In the genomic region with DNA sequence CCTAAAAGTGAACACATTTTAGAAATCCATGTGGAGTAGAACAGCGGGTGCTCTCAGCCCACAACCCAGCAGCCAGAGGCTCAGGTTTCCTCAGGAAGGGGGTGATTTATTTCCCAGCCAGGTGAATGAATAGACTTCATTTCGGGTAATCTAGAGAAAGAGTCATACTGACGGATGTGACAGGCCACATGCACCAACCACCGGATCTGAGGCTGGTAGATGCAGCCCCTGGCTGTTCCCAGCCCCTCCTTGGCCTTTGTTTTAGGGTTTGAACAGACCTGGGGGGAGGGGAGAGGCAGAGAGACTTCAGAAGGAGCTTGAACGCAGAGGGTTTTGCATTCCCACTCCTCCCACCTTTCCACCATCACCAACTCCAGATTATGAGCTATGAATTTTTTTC, we compare ENCODE assay signal across 12 mouse cellular contexts. TPM values are rescaled to one million over a fixed set of nuclear protein-coding genes. Genes with fewer than 3 reads are reported as not detected.
DNase-seq lines count a peak whose midpoint lies in the region; ATAC-seq lines count a peak whose summit lies in the region.
"Had no signal": no experiment of that assay in that cellular context is flagged by ENCODE, and none has a peak within 500 bp of the region (broad histone marks: within the 10 kb centered on the region; RNA-seq: fewer than 3 reads in every experiment).

No protein-coding gene starts in this region.

- peak; percentile 65 for DNase-seq in forebrain, embryonic 11.5 days (ENCODE audit: low spot score)
- peak; percentile 19 for DNase-seq in thymus, postnatal 25 days
- DNase-seq in thymus, adult 18-20 months, result no peak
- DNase-seq in cerebellum, adult 9-11 months, result no peak
- no peak for DNase-seq in frontal cortex, postnatal 10 days (ENCODE audit: low spot score in 2 of 2)
- DNase-seq in gastrocnemius, adult 18-20 months (ENCODE audit: low spot score), result no peak
- DNase-seq: cerebellum, adult 18-20 months; gastrocnemius, postnatal 14 days; kidney, adult 18-20 months; thymus, adult 2 months had no signal

- H3K9me3 ChIP-seq in forebrain, embryonic 11.5 days (ENCODE audit: control insufficient read depth, low read length), result no peaks in the 10 kb centered on the region
- no peaks in the 10 kb centered on the region for H3K9me3 ChIP-seq in forebrain, embryonic 16.5 days (ENCODE audit: control insufficient read depth, low read length)
- no peaks in the 10 kb centered on the region for H3K9me3 ChIP-seq in limb, embryonic 12.5 days

- WGBS in forebrain, embryonic 11.5 days, result 6% methylated on average over 5 of the region's 5 CpGs
- 6% methylated on average over 5 of the region's 5 CpGs for WGBS in forebrain, embryonic 16.5 days
- WGBS in limb, embryonic 12.5 days, result 1% methylated on average over 5 of the region's 5 CpGs

- H3K4me2 ChIP-seq in forebrain, embryonic 11.5 days (ENCODE audit: low read depth, low read length, severe bottlenecking), result no peak overlapping the region
- no peak overlapping the region for H3K4me2 ChIP-seq in forebrain, embryonic 16.5 days (ENCODE audit: low read length)
- peak overlapping the region; percentile 16; the same call in 1 of the 2 replicates for H3K4me2 ChIP-seq in limb, embryonic 12.5 days

- H3K4me1 ChIP-seq in forebrain, embryonic 11.5 days (replicated peaks; ENCODE audit: control insufficient read depth, insufficient read depth, low read length), result peaks cover 35% of the 10 kb centered on the region
- peaks cover 40% of the 10 kb centered on the region for H3K4me1 ChIP-seq in forebrain, embryonic 16.5 days (replicated peaks; ENCODE audit: control insufficient read depth, insufficient read depth, low read length)
- H3K4me1 ChIP-seq in limb, embryonic 12.5 days (replicated peaks), result peaks cover 74% of the 10 kb centered on the region

- peak overlapping the region; percentile 55 for H3K27ac ChIP-seq in forebrain, embryonic 11.5 days (ENCODE audit: low read depth, low read length)
- no peak overlapping the region for H3K27ac ChIP-seq in forebrain, embryonic 16.5 days (ENCODE audit: low read length)
- peak overlapping the region; percentile 97 for H3K27ac ChIP-seq in limb, embryonic 12.5 days

- H3K27me3 ChIP-seq in forebrain, embryonic 11.5 days (ENCODE audit: control insufficient read depth, insufficient read depth, low read length), result no peaks in the 10 kb centered on the region
- H3K27me3 ChIP-seq in forebrain, embryonic 16.5 days (replicated peaks; ENCODE audit: control insufficient read depth, insufficient read depth, low read length), result no peaks in the 10 kb centered on the region
- no peaks in the 10 kb centered on the region for H3K27me3 ChIP-seq in limb, embryonic 12.5 days

- peaks cover 5% of the 10 kb centered on the region for H3K36me3 ChIP-seq in forebrain, embryonic 11.5 days (ENCODE audit: control insufficient read depth, insufficient read depth, low read length)
- peaks cover 15% of the 10 kb centered on the region for H3K36me3 ChIP-seq in forebrain, embryonic 16.5 days (ENCODE audit: control insufficient read depth, insufficient read depth)
- H3K36me3 ChIP-seq in limb, embryonic 12.5 days, result peaks cover 45% of the 10 kb centered on the region

- no peak overlapping the region for H3K4me3 ChIP-seq in forebrain, embryonic 11.5 days (ENCODE audit: low read depth, low read length)
- H3K4me3 ChIP-seq in forebrain, embryonic 16.5 days (replicated peaks; ENCODE audit: low read length), result no peak overlapping the region
- no peak overlapping the region for H3K4me3 ChIP-seq in limb, embryonic 12.5 days (replicated peaks)

- no peak for ATAC-seq in forebrain, embryonic 11.5 days (replicated peaks; ENCODE audit: low FRiP score)
- no peak for ATAC-seq in forebrain, embryonic 16.5 days
- peak; percentile 68 for ATAC-seq in limb, embryonic 12.5 days (ENCODE audit: insufficient number of reproducible peaks, insufficient read depth, low FRiP score, low TSS enrichment, low read depth)

- H3K9ac ChIP-seq in forebrain, embryonic 11.5 days (ENCODE audit: low read length), result peak overlapping the region; percentile 18
- H3K9ac ChIP-seq in forebrain, embryonic 16.5 days (replicated peaks; ENCODE audit: low read depth, low read length), result no peak overlapping the region
- peak overlapping the region; percentile 18; the same call in 1 of the 2 replicates for H3K9ac ChIP-seq in limb, embryonic 12.5 days (replicated peaks)

RNA-seq across cellular contexts. Expression of gene Gpr84, which starts 14.6 kb away (rescaled TPM):
- not detected in 2 replicates for polyA plus RNA-seq in forebrain, embryonic 11.5 days (2014; fragmentation: Nextera tagmentation; extraction: Ambion mirVana)
- 0.24 and 0.73 TPM in 2 replicates for polyA plus RNA-seq in forebrain, embryonic 16.5 days (2015; fragmentation: Nextera tagmentation; extraction: Ambion mirVana)
- 0.31 and 0.44 TPM in 2 replicates for polyA plus RNA-seq in limb, embryonic 12.5 days (2016; fragmentation: Nextera tagmentation; extraction: Ambion mirVana)
- not detected for total RNA-seq in gastrocnemius, adult 18-20 months (2021)
- total RNA-seq: gastrocnemius, postnatal 14 days had no signal

RNA-seq across cellular contexts. Expression of gene Copz1, which starts 23.3 kb away (rescaled TPM):
- polyA plus RNA-seq in forebrain, embryonic 11.5 days (2014; fragmentation: Nextera tagmentation; extraction: Ambion mirVana), result 265 TPM in 2 replicates
- polyA plus RNA-seq in forebrain, embryonic 16.5 days (2015; fragmentation: Nextera tagmentation; extraction: Ambion mirVana), result 221 TPM in 2 replicates
- polyA plus RNA-seq in limb, embryonic 12.5 days (2016; fragmentation: Nextera tagmentation; extraction: Ambion mirVana), result 252 and 259 TPM in 2 replicates
- total RNA-seq in gastrocnemius, adult 18-20 months (2021), result 10 to 100 TPM; 35.8 to 37.3 TPM

RNA-seq across cellular contexts. Expression of gene Nfe2, which starts 37.6 kb away (rescaled TPM):
- polyA plus RNA-seq in forebrain, embryonic 11.5 days (2014; fragmentation: Nextera tagmentation; extraction: Ambion mirVana), result 6.6 and 7.6 TPM in 2 replicates
- polyA plus RNA-seq in forebrain, embryonic 16.5 days (2015; fragmentation: Nextera tagmentation; extraction: Ambion mirVana), result 0.30 and 0.39 TPM in 2 replicates
- 4.6 and 4.7 TPM in 2 replicates for polyA plus RNA-seq in limb, embryonic 12.5 days (2016; fragmentation: Nextera tagmentation; extraction: Ambion mirVana)
- not detected for total RNA-seq in gastrocnemius, adult 18-20 months (2021)
- total RNA-seq: gastrocnemius, postnatal 14 days had no signal

RNA-seq across cellular contexts. Expression of gene Zfp385a, which starts 44.0 kb away (rescaled TPM):
- polyA plus RNA-seq in forebrain, embryonic 11.5 days (2014; fragmentation: Nextera tagmentation; extraction: Ambion mirVana), result 27.4 and 27.8 TPM in 2 replicates
- 12.2 and 13.1 TPM in 2 replicates for polyA plus RNA-seq in forebrain, embryonic 16.5 days (2015; fragmentation: Nextera tagmentation; extraction: Ambion mirVana)
- polyA plus RNA-seq in limb, embryonic 12.5 days (2016; fragmentation: Nextera tagmentation; extraction: Ambion mirVana), result 11.2 and 13.3 TPM in 2 replicates
- 10 to 100 TPM in 1 of 2 experiments, 1 to 10 TPM in 1; 7.9 to 32.1 TPM for total RNA-seq in gastrocnemius, adult 18-20 months (2021)

RNA-seq across cellular contexts. Expression of gene Hnrnpa1, which starts 55.6 kb away (rescaled TPM):
- 1,395 and 1,473 TPM in 2 replicates for polyA plus RNA-seq in forebrain, embryonic 11.5 days (2014; fragmentation: Nextera tagmentation; extraction: Ambion mirVana)
- polyA plus RNA-seq in forebrain, embryonic 16.5 days (2015; fragmentation: Nextera tagmentation; extraction: Ambion mirVana), result 935 and 1,030 TPM in 2 replicates
- polyA plus RNA-seq in limb, embryonic 12.5 days (2016; fragmentation: Nextera tagmentation; extraction: Ambion mirVana), result 1,378 and 1,438 TPM in 2 replicates
- total RNA-seq in gastrocnemius, adult 18-20 months (2021), result 10 to 100 TPM; 77.2 to 94.8 TPM

Comparison
In these comparisons a context has a peak if more than half of its experiments do, and no peak if none do; other contexts are left out.
1. DNase-seq: peak in forebrain, embryonic 11.5 days (single experiment) and thymus, postnatal 25 days (single experiment); none in thymus, adult 18-20 months (0 of 2), cerebellum, adult 9-11 months (single experiment), frontal cortex, postnatal 10 days (0 of 2) and gastrocnemius, adult 18-20 months (single experiment).